Mouse (Mus musculus) neutrophil, adult 5-6 weeks (primary cell): ENCODE measurements around the gene Mtmr12. TPM values are rescaled to one million over a fixed set of nuclear protein-coding genes. Genes with fewer than 3 reads are reported as not detected.

Experiments used
- ATAC-seq: fragments of 151-379, 151-347 bp; 2 replicates; pipeline ENCODE4 v1.8.0; 2017; ENCODE audit warnings: mild to moderate bottlenecking, moderate TSS enrichment; ENCODE audit not compliant: insufficient number of reproducible peaks, poor library complexity, low FRiP score, severe bottlenecking; ENCODE audit errors: extremely low read depth
- total RNA-seq: library from RNA; stranded (forward); fragments of 200-1000 nt; gene quantifications from 2 replicates; pipeline ENCODE4 v1.2.3, GENCODE M21; 2017

Mtmr12 gene
- total RNA-seq, 1 experiment from 2014 or later: 29.7 TPM

DNA sequence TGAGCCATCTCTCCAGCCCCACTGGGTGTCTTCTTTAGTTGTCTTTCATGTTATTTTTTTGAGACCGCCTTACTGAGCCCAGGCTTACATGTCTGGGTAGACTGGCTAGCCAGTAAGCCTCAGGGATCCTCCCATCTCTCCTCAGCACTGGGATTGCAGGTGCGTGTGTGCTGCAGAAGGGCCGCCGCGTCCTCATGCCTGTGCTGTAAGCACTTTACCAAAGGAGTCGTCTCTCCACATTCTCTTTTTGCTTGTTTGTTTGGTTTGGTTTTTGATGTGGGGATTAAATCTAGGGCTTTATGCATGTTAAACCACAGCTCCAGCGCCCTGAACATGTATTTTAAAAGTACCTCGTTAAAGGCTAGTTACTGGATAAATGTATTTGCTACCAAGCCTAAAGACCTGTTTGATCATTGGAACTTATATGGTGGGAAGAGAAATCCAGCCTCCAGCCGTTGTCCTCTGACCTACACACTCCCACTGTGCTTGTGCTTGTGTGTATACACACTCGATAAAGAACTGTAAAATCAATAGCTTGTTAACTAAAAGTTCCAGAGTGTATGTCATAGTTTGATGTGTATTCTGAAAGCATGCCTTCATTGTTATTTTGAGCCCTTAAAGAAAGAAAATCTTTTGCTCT lies 24.9 kb downstream of the Mtmr12 start:
- no peak for ATAC-seq

- peak; percentile 87 for ATAC-seq
These were observed 25.6 kb downstream of the Mtmr12 start for GRCm38 (mm10) chr15:12230243-12230935.

GRCm38 (mm10) chr15:12231462-12231861 lies 26.6 kb downstream of the Mtmr12 start:
- no peak for ATAC-seq

- ATAC-seq: no peak
These were observed 27.6 kb downstream of the Mtmr12 start for GRCm38 (mm10) chr15:12232429-12232828.

DNA sequence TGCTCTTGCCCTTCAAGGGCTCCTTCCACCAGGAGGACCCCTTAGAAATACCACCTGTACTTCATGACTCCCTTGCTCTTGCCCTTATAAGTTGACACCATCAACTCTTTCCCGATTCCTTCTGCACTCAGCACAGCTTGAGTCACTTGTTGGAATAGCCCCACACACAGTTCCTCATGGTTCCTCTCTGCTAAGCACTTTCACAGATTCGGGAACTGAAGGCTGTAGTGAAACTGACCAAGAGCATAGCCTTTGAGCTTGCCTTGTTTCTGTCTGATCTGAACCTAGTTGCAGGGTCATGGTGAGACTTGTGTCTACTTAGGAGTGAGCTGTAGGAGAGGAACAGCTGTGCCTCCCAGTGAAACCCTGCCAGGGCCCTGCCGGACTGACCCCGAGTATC lies 28.2 kb downstream of the Mtmr12 start:
- no peak for ATAC-seq

DNA sequence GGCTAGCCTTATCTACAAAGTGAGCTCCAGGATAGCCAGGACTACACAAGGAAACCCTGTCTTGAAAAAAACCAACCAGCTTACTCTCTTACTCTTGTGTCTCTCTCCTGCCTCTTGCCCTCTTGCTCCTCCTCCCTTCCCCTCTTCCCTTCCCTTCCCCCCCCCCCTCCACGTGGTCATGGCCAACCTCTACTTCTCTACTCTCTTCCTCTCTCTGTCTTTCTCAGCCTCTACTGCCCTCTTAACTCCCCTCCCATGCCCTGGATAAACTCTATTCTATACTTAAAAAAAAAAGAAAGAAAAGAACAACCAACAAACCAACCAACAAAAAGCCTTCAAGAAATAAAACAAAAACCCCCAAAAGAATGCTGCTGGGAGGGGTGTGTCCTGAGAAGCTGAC lies 30.7 kb downstream of the Mtmr12 start:
- no peak for ATAC-seq

GRCm38 (mm10) chr15:12235983-12236382 lies 31.2 kb downstream of the Mtmr12 start:
- ATAC-seq: no peak

DNA sequence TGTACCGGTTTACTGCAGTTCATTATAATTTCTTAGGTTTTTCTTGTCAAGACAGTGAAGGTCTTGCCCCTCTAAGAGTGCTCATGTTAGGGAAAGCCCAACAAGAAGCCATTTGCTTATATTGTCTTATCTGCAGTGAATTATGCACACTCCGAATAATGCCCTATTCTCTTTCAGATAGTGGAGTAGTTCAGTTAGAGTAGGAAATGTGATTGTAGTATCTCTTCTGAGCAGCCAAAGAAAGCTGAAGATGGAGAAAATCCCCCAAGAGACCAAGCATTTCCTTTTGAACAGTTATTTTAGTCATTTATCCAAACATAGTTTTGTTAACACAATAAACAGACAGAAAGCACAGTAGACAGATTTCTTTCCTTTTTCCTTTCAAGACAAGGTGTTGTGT lies 32.1 kb downstream of the Mtmr12 start:
- ATAC-seq: no peak

DNA sequence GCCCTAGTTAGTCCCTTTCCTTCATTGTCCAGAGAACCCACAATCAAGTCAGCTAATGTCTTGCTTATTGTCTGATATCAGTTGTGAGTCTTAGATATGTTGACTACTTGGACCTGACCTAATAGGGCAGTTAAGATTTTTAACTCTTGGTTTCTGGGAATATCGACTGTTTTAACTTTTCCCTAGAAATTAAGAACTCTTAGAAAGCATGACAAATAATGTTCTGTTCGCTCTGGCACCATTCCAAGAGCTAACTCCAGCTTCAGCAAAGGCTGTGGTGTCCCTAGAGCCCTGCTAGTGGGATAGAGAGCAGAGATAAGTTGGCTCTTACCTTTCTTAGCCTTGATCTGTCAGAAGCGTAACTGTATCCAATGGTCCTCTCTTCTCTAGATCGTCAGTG lies 32.7 kb downstream of the Mtmr12 start:
- ATAC-seq: no peak

GRCm38 (mm10) chr15:12238337-12238736 lies 33.5 kb downstream of the Mtmr12 start:
- no peak for ATAC-seq

- ATAC-seq: no peak
These were observed 36.0 kb downstream of the Mtmr12 start for GRCm38 (mm10) chr15:12240705-12241328.

GRCm38 (mm10) chr15:12243792-12244191 lies 39.0 kb downstream of the Mtmr12 start:
- ATAC-seq: no peak

DNA sequence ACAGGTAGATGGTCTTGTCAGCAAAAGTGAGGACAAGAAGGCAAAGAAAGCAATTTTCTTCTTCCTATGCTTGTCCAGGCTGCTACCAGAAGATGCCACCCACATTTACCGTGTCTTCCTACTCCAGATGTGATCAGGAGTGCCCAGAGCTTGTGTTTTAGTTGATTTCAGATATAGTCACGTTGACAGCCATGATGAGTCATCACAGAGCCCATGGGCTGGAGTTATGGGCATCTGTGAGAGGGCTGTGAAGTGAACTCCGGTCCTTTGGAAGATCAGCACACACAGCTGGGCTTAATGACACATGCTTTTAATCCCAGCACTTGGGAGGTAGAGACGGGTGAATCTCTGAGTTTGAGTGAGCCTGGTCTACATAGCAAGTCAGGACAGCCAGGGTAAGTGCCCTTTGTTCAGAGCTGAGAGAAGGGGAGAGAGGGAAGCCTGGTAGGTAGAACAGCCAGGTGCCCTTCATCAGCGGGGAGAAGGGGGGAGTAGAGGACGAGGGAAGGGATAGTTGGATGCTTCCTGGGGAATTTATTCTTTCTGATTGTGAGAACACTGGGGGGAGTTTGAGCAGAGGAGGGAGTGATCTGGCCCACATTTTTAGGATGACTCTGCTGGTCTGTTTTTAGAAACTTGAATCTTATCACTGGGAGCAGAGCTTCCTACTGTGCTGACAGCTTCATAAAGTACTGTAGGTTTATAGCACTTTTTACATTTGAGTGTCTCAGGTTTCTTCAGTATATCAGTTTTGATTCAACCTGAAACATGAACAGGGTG lies 40.9 kb downstream of the Mtmr12 start:
- 0 out of 2 replicates have a peak, but pooled peaks have one; percentile 13 for ATAC-seq

- no peak for ATAC-seq
These were observed 41.7 kb downstream of the Mtmr12 start for GRCm38 (mm10) chr15:12246360-12247158.

- no peak for ATAC-seq
These were observed 42.4 kb downstream of the Mtmr12 start for GRCm38 (mm10) chr15:12247159-12247603.

- peak; percentile 56; the same call in 1 of the 2 replicates for ATAC-seq
These were observed 43.5 kb downstream of the Mtmr12 start for GRCm38 (mm10) chr15:12248279-12248678.

DNA sequence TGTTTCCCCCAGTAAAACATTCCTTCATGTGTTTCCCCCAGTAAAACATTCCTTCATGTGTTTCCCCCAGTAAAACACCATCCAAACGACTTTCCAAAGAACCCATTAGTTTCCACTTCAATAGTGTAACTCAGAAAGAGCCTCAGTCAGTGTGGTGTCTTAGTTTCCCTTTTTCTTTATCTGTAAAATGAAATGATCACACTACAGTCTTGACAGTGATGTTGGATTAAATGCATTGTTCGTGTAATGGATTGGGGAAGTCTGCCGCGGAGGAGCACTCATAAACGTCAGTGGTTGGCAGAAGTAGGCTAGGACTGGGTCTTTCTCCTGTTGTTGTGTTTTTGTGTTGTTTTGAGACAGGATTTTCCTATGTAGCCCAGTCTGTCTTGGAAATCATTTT lies 45.5 kb downstream of the Mtmr12 start:
- ATAC-seq: no peak

DNA sequence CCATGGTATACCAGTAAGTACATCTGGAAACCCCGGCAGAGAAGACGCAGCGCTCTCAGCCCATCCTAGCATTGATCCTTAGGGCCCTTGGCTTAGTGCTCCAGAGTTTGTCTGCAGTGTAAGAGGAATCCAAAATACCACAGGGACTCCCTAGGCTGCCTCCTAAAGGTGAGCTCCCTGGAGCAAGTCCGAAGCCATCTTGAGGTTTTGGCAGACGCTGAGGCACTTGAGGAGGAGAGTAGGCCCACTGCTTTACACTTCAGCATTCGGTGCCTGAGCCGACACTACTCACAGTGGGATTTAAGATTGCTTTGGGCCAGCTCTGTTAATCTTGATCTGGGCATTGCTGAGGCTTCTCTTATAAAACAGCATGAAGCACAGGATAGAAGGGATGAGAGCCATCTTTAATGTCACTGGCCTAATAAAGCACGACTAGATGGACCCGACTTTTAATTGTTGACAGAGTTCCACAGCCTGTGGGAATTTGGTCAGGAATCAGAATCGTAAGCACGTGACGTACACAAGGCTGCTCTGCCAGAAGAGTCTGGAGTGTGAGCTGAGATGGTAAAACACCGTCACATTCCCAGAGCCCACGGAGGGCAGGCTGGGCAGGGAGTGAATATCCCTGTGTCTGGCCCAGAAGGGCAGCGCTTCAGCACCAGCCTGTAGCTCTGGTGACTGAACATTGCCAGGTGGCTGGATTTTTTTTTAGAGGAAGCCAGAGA lies 46.8 kb downstream of the Mtmr12 start:
- no peak for ATAC-seq
